Mouse (Mus musculus) erythroblast, embryonic 14.5 days (primary cell): ENCODE results near the gene Slc22a20.

ENCODE experiments used
- GATA1 ChIP-seq: IDR thresholded peaks from 2 replicates; pipeline ENCODE4 v1.6.1; 2012; ENCODE audit warnings: low read length, inconsistent platforms, mixed read lengths
- TAL1 ChIP-seq: IDR thresholded peaks from 3 replicates; pipeline ENCODE4 v1.6.1; 2012; ENCODE audit warnings: low read length, inconsistent platforms, mixed read lengths

- TF ChIP-seq TAL1 = no peak
- TF ChIP-seq GATA1 = no peak
These were observed 45.3 kb downstream of the Slc22a20 start for GRCm38 (mm10) chr19:5940656-5941055.
